Mouse (Mus musculus): ENCODE results near the gene Slc47a1.

Slc47a1 gene

GRCm38 (mm10) chr11:61368668-61369067 is 9.5 kb downstream of the Slc47a1 start:
- no peak for DNase-seq

- DNase-seq, result no peak
Measured at GRCm38 (mm10) chr11:61366517-61367273, 11.4 kb downstream of the Slc47a1 start.

GRCm38 (mm10) chr11:61365938-61366337 is 12.2 kb downstream of the Slc47a1 start:
- DNase-seq, result no peak

GRCm38 (mm10) chr11:61364096-61364495 is 14.0 kb downstream of the Slc47a1 start:
- DNase-seq, result no peak

- no peak for DNase-seq
Measured at GRCm38 (mm10) chr11:61361515-61362190, 16.5 kb downstream of the Slc47a1 start.

GRCm38 (mm10) chr11:61356600-61356999 is 21.5 kb downstream of the Slc47a1 start:
- no peak for DNase-seq

- DNase-seq, result no peak
Measured at GRCm38 (mm10) chr11:61356111-61356510, 22.0 kb downstream of the Slc47a1 start.

GRCm38 (mm10) chr11:61355351-61355750 is 22.8 kb downstream of the Slc47a1 start:
- no peak for DNase-seq

- no peak for DNase-seq
Measured at GRCm38 (mm10) chr11:61354346-61354745, 23.8 kb downstream of the Slc47a1 start.

- DNase-seq, result no peak
Measured at GRCm38 (mm10) chr11:61353038-61353437, 25.1 kb downstream of the Slc47a1 start.

- DNase-seq, result no peak
Measured at GRCm38 (mm10) chr11:61352138-61352651, 25.9 kb downstream of the Slc47a1 start.

GRCm38 (mm10) chr11:61349337-61349736 is 28.8 kb downstream of the Slc47a1 start:
- peak; percentile 66 for DNase-seq

GRCm38 (mm10) chr11:61346133-61346532 is 32.0 kb downstream of the Slc47a1 start:
- no peak for DNase-seq

- DNase-seq, result no peak
Measured at GRCm38 (mm10) chr11:61342505-61343420, 35.4 kb downstream of the Slc47a1 start, which contains the start of gene Slc47a2. Gene Slc47a2, minus strand, starts transcription at chr11:61342860.

GRCm38 (mm10) chr11:61341971-61342370 is 36.2 kb downstream of the Slc47a1 start:
- DNase-seq, result no peak

- no peak for DNase-seq
Measured at GRCm38 (mm10) chr11:61341233-61341632, 36.9 kb downstream of the Slc47a1 start.

- DNase-seq, result no peak
Measured at GRCm38 (mm10) chr11:61340374-61340773, 37.8 kb downstream of the Slc47a1 start.

GRCm38 (mm10) chr11:61337586-61337985 is 40.6 kb downstream of the Slc47a1 start:
- no peak for DNase-seq

- DNase-seq, result no peak
Measured at GRCm38 (mm10) chr11:61320904-61321687, 57.0 kb downstream of the Slc47a1 start.

GRCm38 (mm10) chr11:61319923-61320567 is 58.1 kb downstream of the Slc47a1 start:
- DNase-seq, result no peak

- DNase-seq, result no peak
Measured at GRCm38 (mm10) chr11:61319233-61319922, 58.8 kb downstream of the Slc47a1 start.

All from liver (tissue).